In the genomic region with DNA sequence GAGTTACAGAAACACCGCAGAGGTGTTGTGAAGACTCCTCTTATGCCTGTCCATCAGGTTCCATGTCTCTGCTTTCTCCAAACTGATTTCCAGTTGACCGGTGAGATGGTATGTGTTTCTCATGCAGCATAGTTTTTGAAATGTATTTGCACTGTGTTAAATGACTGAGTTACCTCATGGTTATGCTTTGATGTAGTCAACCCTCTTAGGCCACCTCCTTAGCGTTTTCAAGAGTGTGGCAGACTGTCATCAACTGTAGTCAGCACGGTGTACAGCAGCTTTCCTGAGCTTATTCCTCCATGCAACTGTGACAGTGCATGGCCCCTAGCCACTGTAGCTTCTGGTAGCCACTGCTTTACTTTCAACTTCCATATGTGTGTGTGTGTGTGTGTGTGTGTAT, we compare ENCODE assay signal across 26 mouse cellular contexts. TPM values are rescaled to one million over a fixed set of nuclear protein-coding genes. Genes with fewer than 3 reads are reported as not detected.
A peak's percentile ranks its signal among the peaks of the same experiment; 100 is the strongest.
DNase-seq lines count a peak whose midpoint lies in the region; ATAC-seq and TF ChIP-seq lines count a peak whose summit lies in the region.
"Had no signal": no experiment of that assay in that cellular context is flagged by ENCODE, and none has a peak within 500 bp of the region (broad histone marks: within the 10 kb centered on the region; RNA-seq: fewer than 3 reads in every experiment).

No protein-coding gene starts in this region.

- TF ChIP-seq CTCF in lung, postnatal 0 days (IDR thresholded peaks at IDR 0.05) = no peak
- TF ChIP-seq CTCF in lung, adult 2 months (IDR thresholded peaks at IDR 0.05; ENCODE audit: insufficient read depth, low read length) = no peak

- TF ChIP-seq POLR2A in lung, adult 2 months (IDR thresholded peaks at IDR 0.05; ENCODE audit: borderline replicate concordance, extremely low read depth, low read depth, low read length) = no peak

- DNase-seq in lung, postnatal 0 days (ENCODE audit: low spot score) = peak; percentile 57
- no peak for DNase-seq in lung, adult 2 months
- DNase-seq in induced T-regulatory cell, adult 2 months (ENCODE audit: low read depth) = peak; percentile 63
- no peak for DNase-seq in gastrocnemius, postnatal 4 days (ENCODE audit: low spot score in 2 of 2)
- no peak for DNase-seq in kidney, postnatal 25 days
- DNase-seq: adrenal gland, adult 8-10 months; adrenal gland, postnatal 14 days; adrenal gland, postnatal 36 days; B cell, adult 2 months; cerebellum, adult 11-12 months; cerebellum, adult 2 months; cerebellum, adult 9-10 months; cerebellum, postnatal 10 days; cerebellum, postnatal 25 days; forebrain, postnatal 0 days had no signal

- H3K9ac ChIP-seq in lung, postnatal 0 days (replicated peaks; ENCODE audit: low read depth) = no peak overlapping the region
- H3K9ac ChIP-seq: embryonic facial prominence, embryonic 12.5 days; forebrain, embryonic 13.5 days; forebrain, embryonic 15.5 days; forebrain, postnatal 0 days had no signal

- no peak overlapping the region for H3K4me3 ChIP-seq in lung, postnatal 0 days (ENCODE audit: low read depth, low read length)
- no peak overlapping the region for H3K4me3 ChIP-seq in lung, adult 2 months (replicated peaks; ENCODE audit: extremely low read depth, low read depth, low read length)
- H3K4me3 ChIP-seq: embryonic facial prominence, embryonic 10.5 days; embryonic facial prominence, embryonic 12.5 days; forebrain, embryonic 13.5 days; forebrain, embryonic 15.5 days had no signal

- no peak overlapping the region for H3K4me2 ChIP-seq in lung, postnatal 0 days (replicated peaks; ENCODE audit: low read depth, low read length)
- H3K4me2 ChIP-seq: embryonic facial prominence, embryonic 12.5 days; forebrain, embryonic 13.5 days; forebrain, embryonic 15.5 days had no signal

- no peaks in the 10 kb centered on the region for H3K36me3 ChIP-seq in lung, postnatal 0 days (ENCODE audit: insufficient read depth, low read length)
- H3K36me3 ChIP-seq: embryonic facial prominence, embryonic 10.5 days; embryonic facial prominence, embryonic 12.5 days; forebrain, embryonic 15.5 days; G1E had no signal

- ATAC-seq in lung, postnatal 0 days = peak; percentile 80
- ATAC-seq: activated CD4-positive, CD25-positive, alpha-beta regulatory T cell, adult 4 months; forebrain, embryonic 13.5 days; forebrain, embryonic 15.5 days; forebrain, postnatal 0 days; Patski had no signal

- WGBS in lung, postnatal 0 days = 61% methylated on average over 4 of the region's 4 CpGs
- WGBS in lung, adult 2 months = 68% methylated on average over 4 of the region's 4 CpGs

- no peaks in the 10 kb centered on the region for H3K9me3 ChIP-seq in lung, postnatal 0 days (ENCODE audit: low read length)
- H3K9me3 ChIP-seq: embryonic facial prominence, embryonic 10.5 days; embryonic facial prominence, embryonic 12.5 days; forebrain, embryonic 13.5 days; forebrain, embryonic 15.5 days; G1E had no signal

- no peaks in the 10 kb centered on the region for H3K27me3 ChIP-seq in lung, postnatal 0 days (replicated peaks; ENCODE audit: insufficient read depth, low read length)
- H3K27me3 ChIP-seq: embryonic facial prominence, embryonic 12.5 days; forebrain, embryonic 13.5 days; forebrain, embryonic 15.5 days; Patski had no signal

- TF ChIP-seq EP300 in lung, postnatal 0 days (IDR thresholded peaks at IDR 0.05) = no peak

- H3K4me1 ChIP-seq in lung, postnatal 0 days (ENCODE audit: insufficient read depth, low read depth, low read length) = no peaks in the 10 kb centered on the region; the same call in 1 of the 2 replicates
- no peaks in the 10 kb centered on the region for H3K4me1 ChIP-seq in lung, adult 2 months (ENCODE audit: control insufficient read depth, insufficient read depth, low read length)
- H3K4me1 ChIP-seq: embryonic facial prominence, embryonic 10.5 days; embryonic facial prominence, embryonic 12.5 days; forebrain, embryonic 13.5 days; forebrain, embryonic 15.5 days had no signal

- no peak overlapping the region for H3K27ac ChIP-seq in lung, postnatal 0 days (ENCODE audit: low read length)
- H3K27ac ChIP-seq: embryonic facial prominence, embryonic 10.5 days; embryonic facial prominence, embryonic 12.5 days; forebrain, embryonic 13.5 days; forebrain, embryonic 15.5 days had no signal

RNA-seq across cellular contexts. Expression of gene Cpb2, which starts 53.1 kb away (rescaled TPM):
- not detected in 2 replicates for polyA plus RNA-seq in lung, postnatal 0 days (2015; fragmentation: Nextera tagmentation; extraction: Ambion mirVana)
- polyA plus RNA-seq in lung, adult 2 months (2012; rRNA removed) = 0.09 and 0.10 TPM in 2 replicates
- total RNA-seq in gastrocnemius, postnatal 4 days (2021) = under 1 TPM; 0.25 to 0.65 TPM
- total RNA-seq: adrenal gland, adult 18-20 months; adrenal gland, adult 8-10 months; adrenal gland, postnatal 36 days; forebrain, postnatal 0 days; G1E had no signal
- polyA plus RNA-seq: activated CD4-positive, CD25-positive, alpha-beta regulatory T cell, adult 4 months; cerebellum, adult 2 months; cortical plate, adult 2 months; embryonic facial prominence, embryonic 10.5 days; embryonic facial prominence, embryonic 14.5 days; forebrain, embryonic 11.5 days; forebrain, embryonic 15.5 days; forebrain, postnatal 0 days; G1E; Patski had no signal

RNA-seq across cellular contexts. Expression of gene Lcp1, which starts 58.1 kb away (rescaled TPM):
- polyA plus RNA-seq in lung, postnatal 0 days (2015; fragmentation: Nextera tagmentation; extraction: Ambion mirVana) = 73.7 and 89.5 TPM in 2 replicates
- 26.6 and 54.4 TPM in 2 replicates for polyA plus RNA-seq in lung, adult 2 months (2012; rRNA removed)
- 10 to 100 TPM; 22.2 to 25.4 TPM for total RNA-seq in gastrocnemius, postnatal 4 days (2021)

RNA-seq across cellular contexts. Expression of gene Lrrc63, which starts 58.4 kb away (rescaled TPM):
- 0.06 and 0.17 TPM in 2 replicates for polyA plus RNA-seq in lung, postnatal 0 days (2015; fragmentation: Nextera tagmentation; extraction: Ambion mirVana)
- 0.03 and 0.04 TPM in 2 replicates for polyA plus RNA-seq in lung, adult 2 months (2012; rRNA removed)
- not detected for total RNA-seq in gastrocnemius, postnatal 4 days (2021)
- total RNA-seq: adrenal gland, adult 18-20 months; adrenal gland, postnatal 14 days; adrenal gland, postnatal 36 days; forebrain, postnatal 0 days; G1E had no signal
- polyA plus RNA-seq: activated CD4-positive, CD25-positive, alpha-beta regulatory T cell, adult 4 months; embryonic facial prominence, embryonic 10.5 days; embryonic facial prominence, embryonic 12.5 days; embryonic facial prominence, embryonic 14.5 days; forebrain, embryonic 15.5 days; forebrain, postnatal 0 days; G1E; Patski had no signal

Comparison
In these comparisons a context has a peak if more than half of its experiments do, and no peak if none do; other contexts are left out.
1. DNase-seq: peak in lung, postnatal 0 days (single experiment) and induced T-regulatory cell, adult 2 months (single experiment); none in lung, adult 2 months (single experiment), gastrocnemius, postnatal 4 days (0 of 2) and kidney, postnatal 25 days (0 of 2).